Mouse (Mus musculus) heart, postnatal 36 days (tissue): Measurements from ENCODE around the gene Idi1. TPM values are rescaled to one million over a fixed set of nuclear protein-coding genes. Genes with fewer than 3 reads are reported as not detected.
"Not testable (repeated sequence)": the region's sequence is repeated elsewhere in the genome, so short reads cannot be mapped to it uniquely, and the experiment has no call there.

Source experiments
- DNase-seq, 2 experiments: peaks; one replicate each; pipeline ENCODE4 v3.0.0; 2021 to 2022
- intact Hi-C: fragments of 180-260 bp; cut with DNase I; formaldehyde crosslinking; loops from one replicate; pipeline ENCODE4 v1.15.1; 2025
- microRNA-seq, 2 experiments: library from miRNA; unstranded; fragments of <30 nt; microRNA quantifications; one replicate each; pipeline ENCODE4 v1.2.0; 2021; ENCODE audit warnings: borderline number of aligned reads in 2 of 2
- total RNA-seq, 2 experiments: library from RNA; stranded (reverse); gene quantifications; 2 replicates each; pipeline ENCODE4 v1.2.3; 2021

Idi1 gene
- total RNA-seq, 2 experiments from 2014 or later, result 4.9 to 5.1 TPM

GRCm38 (mm10) chr13:8881611-8882010 lies 3.7 kb upstream of the Idi1 start:
- intact Hi-C loops, result no loop called here
- no peak for DNase-seq

GRCm38 (mm10) chr13:8883870-8884269 lies 1.4 kb upstream of the Idi1 start:
- DNase-seq, intact Hi-C loops: not testable (repeated sequence)

GRCm38 (mm10) chr13:8886185-8886560 lies 872 bp downstream of the Idi1 start:
- intact Hi-C loops, result loop anchor here (5.0 kb wide), 1 partner anchor 206 kb away; the partner anchor contains the start of gene Larp4b

GRCm38 (mm10) chr13:8888603-8889002 lies 3.3 kb downstream of the Idi1 start:
- no peak for DNase-seq

More at GRCm38 (mm10) chr13:8886185-8886560, 872 bp downstream of the Idi1 start:
- DNase-seq, result no peak

GRCm38 (mm10) chr13:8905986-8906385 lies 20.7 kb downstream of the Idi1 start:
- DNase-seq, intact Hi-C loops: not testable (repeated sequence)

More at GRCm38 (mm10) chr13:8888603-8889002, 3.3 kb downstream of the Idi1 start:
- intact Hi-C loops, result loop anchor here (5.0 kb wide), 1 partner anchor 204 kb away; the partner anchor contains the start of gene Larp4b

GRCm38 (mm10) chr13:8913890-8914289 lies 28.6 kb downstream of the Idi1 start:
- intact Hi-C loops, DNase-seq: not testable (repeated sequence)

- DNase-seq, result no peak
- intact Hi-C loops, result no loop called here
These were observed 48.2 kb downstream of the Idi1 start for GRCm38 (mm10) chr13:8933499-8933898.

GRCm38 (mm10) chr13:8937611-8938140 lies 52.4 kb downstream of the Idi1 start:
- intact Hi-C loops, DNase-seq: not testable (repeated sequence)

GRCm38 (mm10) chr13:8941110-8941509 lies 55.8 kb downstream of the Idi1 start:
- intact Hi-C loops, result not testable (repeated sequence)

GRCm38 (mm10) chr13:8941701-8942100 lies 56.4 kb downstream of the Idi1 start:
- intact Hi-C loops, DNase-seq: not testable (repeated sequence)

More at GRCm38 (mm10) chr13:8941110-8941509, 55.8 kb downstream of the Idi1 start:
- not testable (repeated sequence) for DNase-seq

Small RNAs within 50 kb of the gene (microRNA-seq; reads per million reads assigned to microRNA genes)
- 0 reads per million in 2 experiments for gene Gm22750

Other genes starting within 250 kb of the Idi1 start
- 10 to 100 TPM; 32.8 to 35.2 TPM for gene Wdr37, start 13.6 kb upstream of the Idi1 start, total RNA-seq
- gene Gm9745, start 62.7 kb downstream of the Idi1 start, total RNA-seq, result not detected
- not detected for gene Idi2, start 67.4 kb downstream of the Idi1 start, total RNA-seq
- gene Gtpbp4, start 110.6 kb downstream of the Idi1 start, total RNA-seq, result 10 to 100 TPM; 39.5 to 42.0 TPM
- 10 to 100 TPM; 65.5 to 74.2 TPM for gene Larp4b, start 208.4 kb downstream of the Idi1 start, total RNA-seq